Mouse (Mus musculus) thymus, adult 2 months (tissue): ENCODE results near the gene Brip1.

ENCODE experiments used
- CTCF ChIP-seq: fragments of 200-500 bp; IDR thresholded peaks from 2 replicates; pipeline ENCODE4 v1.5.1; 2012; ENCODE audit warnings: mild to moderate bottlenecking, control low read depth, low read length, moderate library complexity, borderline replicate concordance; ENCODE audit not compliant: control insufficient read depth, poor library complexity, insufficient read depth; ENCODE audit errors: extremely low read depth
- POLR2A ChIP-seq: fragments of 200-500 bp; IDR thresholded peaks from 2 replicates; pipeline ENCODE4 v1.6.1; 2012; ENCODE audit warnings: mild to moderate bottlenecking, low read length, control low read depth, moderate library complexity; ENCODE audit not compliant: control insufficient read depth, poor library complexity, insufficient read depth; ENCODE audit errors: extremely low read depth

GRCm38 (mm10) chr11:86101191-86101590 lies 99.8 kb downstream of the Brip1 start:
- no peak for TF ChIP-seq CTCF
- TF ChIP-seq POLR2A = no peak
